9 mouse cellular contexts compared by ENCODE assay signal in the genomic region with DNA sequence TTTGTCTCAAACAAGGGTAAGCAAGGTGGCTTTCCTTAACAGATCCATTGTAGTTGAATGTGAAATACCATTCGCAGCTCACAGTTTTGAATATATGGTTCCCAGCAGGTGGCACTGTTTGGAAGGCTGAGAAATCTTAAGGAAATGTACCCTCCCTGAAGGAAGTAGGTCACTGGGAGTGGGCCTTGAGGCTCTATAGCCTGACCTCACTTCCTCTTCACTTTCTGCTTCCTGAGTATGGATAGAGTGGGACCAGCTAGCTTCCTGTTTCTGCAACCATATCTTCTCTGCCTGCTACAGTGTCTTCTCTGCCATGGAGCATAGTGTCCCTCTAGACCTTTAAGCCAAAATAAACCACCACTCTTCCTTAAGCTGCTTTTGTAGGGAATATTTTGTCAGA.
A peak's percentile ranks its signal among the peaks of the same experiment; 100 is the strongest.
DNase-seq lines count a peak whose midpoint lies in the region; TF ChIP-seq lines count a peak whose summit lies in the region.
"Had no signal": no experiment of that assay in that cellular context is flagged by ENCODE, and none has a peak within 500 bp of the region (broad histone marks: within the 10 kb centered on the region; RNA-seq: fewer than 3 reads in every experiment).

No protein-coding gene starts in this region.

- H3K4me3 ChIP-seq in heart, adult 2 months = no peak overlapping the region

- no peak for TF ChIP-seq EP300 in heart, adult 2 months (IDR thresholded peaks at IDR 0.05; ENCODE audit: insufficient read depth, low read depth, low read length)

- peaks cover 3% of the 10 kb centered on the region; the same call in 1 of the 2 replicates for H3K4me1 ChIP-seq in heart, adult 2 months (ENCODE audit: control insufficient read depth, insufficient read depth, low read length)

- H3K27me3 ChIP-seq in heart, adult 2 months (ENCODE audit: control insufficient read depth, insufficient read depth, low read length) = no peaks in the 10 kb centered on the region

- peaks cover 19% of the 10 kb centered on the region for H3K36me3 ChIP-seq in heart, adult 2 months (ENCODE audit: control insufficient read depth, insufficient read depth, low read length)

- peak; percentile 48 for TF ChIP-seq CTCF in heart, adult 2 months (IDR thresholded peaks at IDR 0.05)

- no peak for DNase-seq in heart, adult 2 months
- no peak for DNase-seq in heart, adult 9 months (ENCODE audit: low spot score in 2 of 2)
- peak; percentile 43 for DNase-seq in 3T3-L1 (ENCODE audit: low read depth, low spot score)
- DNase-seq in brain, adult 2 months (ENCODE audit: low read depth, low spot score) = peak; percentile 43
- DNase-seq in lung, postnatal 25 days (ENCODE audit: low spot score) = peak; percentile 47
- no peak for DNase-seq in adrenal gland, postnatal 10 days
- DNase-seq in left cerebral cortex, adult 18-20 months (ENCODE audit: low spot score in 2 of 2) = no peak
- no peak for DNase-seq in layer of hippocampus, postnatal 10 days (ENCODE audit: low spot score in 2 of 2)
- DNase-seq: cerebellum, adult 18-20 months had no signal

- H3K27ac ChIP-seq in heart, adult 2 months = no peak overlapping the region; the same call in 1 of the 2 replicates

- H3K79me2 ChIP-seq in heart, adult 2 months (replicated peaks; ENCODE audit: control insufficient read depth, insufficient read depth, low read length) = no peaks in the 10 kb centered on the region

- no peak for TF ChIP-seq POLR2A in heart, adult 2 months (IDR thresholded peaks at IDR 0.05; ENCODE audit: insufficient read depth, low read depth, low read length)

- no peak overlapping the region for H3K9ac ChIP-seq in heart, adult 2 months (ENCODE audit: low read depth, low read length)

- WGBS in heart, adult 2 months = 73% methylated on average over 1 of the region's 1 CpGs

- intact Hi-C loops in heart, adult 2 months (cut with DNase I) = no loop called here

Comparison
In these comparisons a context has a peak if more than half of its experiments do, and no peak if none do; other contexts are left out.
1. DNase-seq: peak in 3T3-L1 (single experiment), brain, adult 2 months (single experiment) and lung, postnatal 25 days (single experiment); none in heart, adult 2 months (0 of 2), heart, adult 9 months (0 of 2), adrenal gland, postnatal 10 days (single experiment), left cerebral cortex, adult 18-20 months (0 of 2) and layer of hippocampus, postnatal 10 days (0 of 2).